Mouse (Mus musculus): Measurements from ENCODE around the gene Rwdd4a. TPM values are rescaled to one million over a fixed set of nuclear protein-coding genes. Genes with fewer than 3 reads are reported as not detected.

The Rwdd4a gene
- total RNA-seq, 4 experiments from 2014 or later = 49.0 to 56.7 (median 56.1) TPM

GRCm38 (mm10) chr8:47590400-47590799 is 56.9 kb downstream of the Rwdd4a start:
- no peak for DNase-seq

GRCm38 (mm10) chr8:47600664-47601063 is 67.2 kb downstream of the Rwdd4a start:
- DNase-seq = no peak

Small RNA genes within 50 kb of the gene (microRNA-seq; reads per million reads assigned to microRNA genes)
- gene Gm27409 = 0 reads per million in 2 experiments

Other genes starting within 250 kb of the Rwdd4a start
- 10 to 100 TPM in 3 of 4 experiments, 1 to 10 TPM in 1; 9.6 to 13.5 (median 12.3) TPM for gene Stox2, start 87.3 kb upstream of the Rwdd4a start, total RNA-seq (2022)
- 10 to 100 TPM; 43.1 to 48.6 (median 44.6) TPM for gene Trappc11, start 194 bp upstream of the Rwdd4a start, total RNA-seq (2022)
- gene Ing2, start 141.9 kb downstream of the Rwdd4a start, total RNA-seq (2022) = 10 to 100 TPM; 17.4 to 21.0 (median 19.7) TPM
- gene Cdkn2aip, start 180.3 kb downstream of the Rwdd4a start, total RNA-seq (2022) = 10 to 100 TPM; 12.9 to 14.0 (median 13.4) TPM

Data from adrenal gland, adult 8-10 months (tissue).